Mouse (Mus musculus): ENCODE data around the gene Olfr692.

- TF ChIP-seq CTCF (IDR thresholded peaks at IDR 0.05; ENCODE audit: low read depth, low read length): no peak
- TF ChIP-seq POLR2A (IDR thresholded peaks at IDR 0.05; ENCODE audit: extremely low read depth, insufficient read depth, low read length): no peak
Observed at GRCm38 (mm10) chr7:105394606-105395005, 26.6 kb downstream of the Olfr692 start.

Data from liver, adult 2 months (tissue).